Mouse (Mus musculus) embryonic facial prominence, embryonic 11.5 days (tissue): ENCODE results near the gene Gm9376. TPM values are rescaled to one million over a fixed set of nuclear protein-coding genes. Genes with fewer than 3 reads are reported as not detected.
A peak's percentile ranks its signal among the peaks of the same experiment; 100 is the strongest.

Experiments
- ATAC-seq: fragments of 200-750 bp; cut with Nextera tagmentation; replicated peaks from 2 replicates; pipeline ENCODE4 v1.8.0; 2017; ENCODE audit warnings: low read depth; ENCODE audit not compliant: insufficient number of reproducible peaks, low FRiP score, low TSS enrichment
- DNase-seq: peaks from one replicate; pipeline ENCODE4 v3.0.0-alpha.2; 2015; ENCODE audit warnings: low spot score
- H3K27ac ChIP-seq: fragments of 300-500 bp; sonication (generic); replicated peaks from 2 replicates; pipeline ENCODE4 v1.5.1; 2014; ENCODE audit warnings: mild to moderate bottlenecking, low read depth, low read length, control low read depth
- H3K27me3 ChIP-seq: fragments of 300-500 bp; sonication (generic); 2 replicates; pipeline ENCODE4 v1.6.1; 2014; ENCODE audit warnings: mild to moderate bottlenecking, low read length, moderate library complexity, mixed read lengths; ENCODE audit not compliant: control insufficient read depth, insufficient read depth
- H3K36me3 ChIP-seq: fragments of 300-500 bp; sonication (generic); replicated peaks from 2 replicates; pipeline ENCODE4 v1.6.1; 2014; ENCODE audit warnings: low read depth, mild to moderate bottlenecking, low read length, moderate library complexity, mixed read lengths; ENCODE audit not compliant: control insufficient read depth, insufficient read depth
- H3K4me1 ChIP-seq: fragments of 300-500 bp; sonication (generic); 2 replicates; pipeline ENCODE4 v1.6.1; 2014; ENCODE audit warnings: low read length, mixed read lengths; ENCODE audit not compliant: control insufficient read depth, insufficient read depth
- H3K4me2 ChIP-seq: fragments of 300-500 bp; sonication (generic); 2 replicates; pipeline ENCODE4 v1.6.1; 2014; ENCODE audit warnings: low read depth, mild to moderate bottlenecking, control low read depth, low read length, moderate library complexity
- H3K4me3 ChIP-seq: fragments of 300-500 bp; sonication (generic); 2 replicates; pipeline ENCODE4 v1.5.1; 2014; ENCODE audit warnings: low read depth, low read length, control low read depth
- H3K9ac ChIP-seq: fragments of 300-500 bp; sonication (generic); replicated peaks from 2 replicates; pipeline ENCODE4 v1.6.1; 2014; ENCODE audit warnings: mild to moderate bottlenecking, control low read depth, low read length
- H3K9me3 ChIP-seq: fragments of 300-500 bp; sonication (generic); replicated peaks from 2 replicates; pipeline ENCODE4 v1.6.1; 2016; ENCODE audit warnings: mild to moderate bottlenecking, low read length, inconsistent platforms, mixed read lengths; ENCODE audit not compliant: control insufficient read depth
- WGBS: fragments of 180-500 bp; shearing (Covaris S2); extraction: QIAGEN DNeasy Blood & Tissue Kit; methylation state at CpG from one replicate; pipeline ENCODE4 v1.1.7; 2014; 5-methylcytosine and 5-hydroxymethylcytosine counted together
- polyA plus RNA-seq: library from polyadenylated mRNA; unstranded; fragments of >200 nt; fragmentation: Nextera tagmentation; extraction: Ambion mirVana; gene quantifications from 2 replicates; pipeline ENCODE4 v1.2.1, GENCODE M21; 2014

Gene Gm9376
- polyA plus RNA-seq = not detected in 2 replicates

DNA sequence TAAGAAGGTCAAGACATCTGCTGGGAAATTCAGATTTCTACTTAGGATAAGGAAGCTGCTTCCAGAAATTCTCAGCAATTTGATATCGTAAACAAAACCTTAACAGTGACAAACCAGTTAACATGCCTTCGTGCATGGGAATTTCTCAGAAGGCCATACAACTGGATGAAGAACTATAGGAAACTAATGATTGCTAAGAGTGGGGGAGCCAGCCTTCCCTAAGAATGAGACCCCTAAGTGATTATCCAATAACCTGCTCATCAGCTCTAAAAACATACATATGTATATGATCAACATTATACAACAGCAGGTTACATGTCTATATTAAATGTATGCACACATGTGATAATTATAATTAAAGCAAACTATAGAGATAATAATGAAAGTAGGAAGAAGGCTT lies at the start of gene Gm9376:
TSS of gene Gm9376 (plus strand) at position 301 of the 400 bp plus-strand sequence.
- no peaks in the 10 kb centered on the region for H3K9me3 ChIP-seq
- no peak for DNase-seq
- ATAC-seq = no peak
- H3K36me3 ChIP-seq = no peaks in the 10 kb centered on the region
- 80% methylated on average over 2 of the region's 2 CpGs for WGBS
- no peak within 1 kb of the TSS for H3K4me3 ChIP-seq
- H3K27me3 ChIP-seq = no peaks in the 10 kb centered on the region
- no peak within 1 kb of the TSS for H3K4me2 ChIP-seq
- no peak within 1 kb of the TSS for H3K27ac ChIP-seq
- no peak within 1 kb of the TSS for H3K9ac ChIP-seq
- H3K4me1 ChIP-seq = no peaks in the 10 kb centered on the region

DNA sequence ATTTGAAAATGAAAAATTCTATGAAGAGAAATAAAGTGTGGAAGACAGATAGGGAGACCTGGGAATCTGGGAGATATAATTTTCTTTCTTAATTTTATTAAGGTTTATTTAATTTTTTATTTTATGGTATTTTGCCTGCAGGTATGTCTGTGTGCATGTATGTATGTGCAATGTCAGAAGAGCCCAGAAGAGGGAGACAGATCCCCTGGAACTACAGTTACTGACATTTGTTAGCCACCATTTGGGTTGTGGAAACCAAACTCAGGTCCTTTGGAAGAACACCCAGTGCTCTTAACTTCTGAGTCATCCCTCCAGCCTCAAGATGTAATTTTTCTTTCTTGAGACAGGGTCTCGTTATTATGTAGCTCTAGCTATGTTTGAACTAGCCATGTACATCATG lies 45.9 kb upstream of the Gm9376 start:
- DNase-seq = no peak
- Histone ChIP-seq H3K27ac (no peak overlapping the region), H3K36me3 (no peaks in the 10 kb centered on the region), H3K4me1 (no peaks in the 10 kb centered on the region; the same call in 1 of the 2 replicates), H3K4me2 (no peak overlapping the region), H3K9me3 (no peaks in the 10 kb centered on the region), H3K4me3 (no peak overlapping the region), H3K9ac (no peak overlapping the region), H3K27me3 (peaks cover 23% of the 10 kb centered on the region)
- WGBS = 81% methylated on average over 1 of the region's 1 CpGs
- no peak for ATAC-seq

DNA sequence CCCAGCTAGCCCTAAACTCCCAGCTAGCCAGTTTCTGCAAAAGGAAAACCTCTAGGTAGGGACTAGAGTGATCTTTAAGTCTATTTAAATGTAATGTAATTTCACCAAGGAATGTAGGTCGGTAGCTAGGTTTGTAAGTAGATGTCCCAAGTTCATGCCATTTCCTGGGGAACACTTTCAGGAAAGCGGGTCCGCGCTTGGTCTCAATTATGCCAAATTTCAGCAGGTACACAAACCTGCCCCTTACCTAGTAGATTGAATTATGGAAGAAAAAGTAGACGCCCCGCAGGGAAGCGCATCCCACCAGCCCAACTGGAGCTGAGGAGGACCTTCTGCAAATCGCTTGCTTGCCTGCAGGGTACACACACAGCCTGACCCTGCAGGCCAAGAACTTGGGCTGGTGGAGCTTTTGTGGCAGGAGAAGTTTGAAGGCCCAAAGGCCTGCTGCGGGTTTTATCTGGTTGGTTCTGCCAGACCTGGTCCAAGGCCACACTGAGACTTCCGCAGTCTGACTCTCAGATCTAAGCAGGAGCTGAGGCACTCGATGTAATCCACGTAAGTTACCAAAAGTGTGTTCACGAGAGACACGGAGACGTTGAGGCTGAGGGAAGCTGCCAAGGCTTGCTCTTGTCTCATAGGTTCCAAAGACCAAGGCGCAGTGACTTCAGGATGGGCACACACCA lies 41.6 kb upstream of the Gm9376 start:
- ATAC-seq (no peak), DNase-seq (peak; percentile 13)
- peaks cover 50% of the 10 kb centered on the region for H3K27me3 ChIP-seq
- no peaks in the 10 kb centered on the region for H3K36me3 ChIP-seq
- no peaks in the 10 kb centered on the region for H3K9me3 ChIP-seq
- WGBS = 8% methylated on average over 16 of the region's 16 CpGs
- H3K4me2 ChIP-seq = no peak overlapping the region
- no peak overlapping the region for H3K9ac ChIP-seq
- peaks cover 4% of the 10 kb centered on the region; the same call in 1 of the 2 replicates for H3K4me1 ChIP-seq
- no peak overlapping the region for H3K4me3 ChIP-seq
- no peak overlapping the region for H3K27ac ChIP-seq

DNA sequence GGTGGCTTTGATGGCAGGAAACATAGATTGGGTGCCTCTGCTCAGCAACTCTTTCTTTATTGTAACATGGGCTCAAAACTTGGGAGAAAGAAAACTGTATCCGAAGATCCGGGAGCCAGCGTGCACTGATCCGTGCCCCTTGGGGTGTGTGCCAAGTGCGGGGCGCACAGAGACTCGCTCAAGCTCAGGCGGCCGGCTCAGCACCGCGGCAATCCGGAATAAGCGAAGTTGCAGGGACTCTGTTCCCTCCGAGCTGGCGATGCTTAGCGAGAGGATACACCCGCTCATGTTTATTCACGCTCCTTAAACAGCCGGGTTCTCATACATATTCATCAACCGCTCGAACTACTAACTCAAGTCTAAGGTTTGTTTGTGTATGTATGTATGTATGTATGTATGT lies 40.8 kb upstream of the Gm9376 start:
- H3K9me3 ChIP-seq = no peaks in the 10 kb centered on the region
- H3K4me1 ChIP-seq = peaks cover 4% of the 10 kb centered on the region; the same call in 1 of the 2 replicates
- no peak for ATAC-seq
- peak; percentile 60 for DNase-seq
- no peaks in the 10 kb centered on the region for H3K36me3 ChIP-seq
- H3K4me3 ChIP-seq = no peak overlapping the region; the same call in 1 of the 2 replicates
- H3K4me2 ChIP-seq = no peak overlapping the region
- H3K9ac ChIP-seq = no peak overlapping the region
- H3K27me3 ChIP-seq = peaks cover 52% of the 10 kb centered on the region
- no peak overlapping the region for H3K27ac ChIP-seq
- WGBS = 1% methylated on average over 21 of the region's 21 CpGs

DNA sequence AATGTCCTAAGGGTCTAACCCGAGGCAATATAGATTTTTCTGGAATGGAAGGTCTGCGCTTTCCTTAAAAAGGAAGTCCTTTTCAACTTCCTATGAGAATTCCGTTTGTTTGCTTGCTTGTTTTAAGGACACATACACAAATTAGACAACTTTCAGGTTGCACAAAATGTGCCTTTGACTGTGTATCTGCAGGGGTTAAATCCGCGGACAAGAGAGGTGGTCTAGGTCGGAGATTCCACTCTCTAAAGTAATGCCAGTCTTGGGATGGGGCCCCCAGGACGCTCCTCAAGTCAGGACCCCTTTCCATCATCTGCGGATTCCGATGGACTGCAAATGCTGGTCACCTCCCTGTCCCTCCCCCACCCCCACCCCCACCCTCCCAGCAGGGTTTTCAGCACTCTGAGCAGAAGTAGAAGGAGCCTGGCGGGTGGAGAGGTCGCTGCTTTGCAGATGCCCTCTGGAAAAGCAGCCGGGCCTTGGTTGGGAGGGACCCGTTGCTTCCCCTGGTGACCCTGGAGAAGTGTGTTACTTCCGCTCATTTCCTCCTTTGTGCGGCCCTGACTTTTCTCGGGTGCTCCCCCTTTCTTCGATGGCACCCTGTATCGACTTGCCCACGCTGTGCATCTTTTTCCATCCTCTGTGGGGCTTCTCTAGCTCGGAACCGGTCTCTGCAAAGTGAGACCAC lies 40.1 kb upstream of the Gm9376 start:
- no peak overlapping the region for H3K4me3 ChIP-seq
- H3K27me3 ChIP-seq = peaks cover 58% of the 10 kb centered on the region
- no peaks in the 10 kb centered on the region for H3K36me3 ChIP-seq
- ATAC-seq (no peak), DNase-seq (no peak)
- no peak overlapping the region for H3K4me2 ChIP-seq
- no peaks in the 10 kb centered on the region for H3K9me3 ChIP-seq
- no peak overlapping the region for H3K9ac ChIP-seq
- under 1% methylated on average over 21 of the region's 21 CpGs for WGBS
- no peak overlapping the region for H3K27ac ChIP-seq
- H3K4me1 ChIP-seq = peaks cover 4% of the 10 kb centered on the region

DNA sequence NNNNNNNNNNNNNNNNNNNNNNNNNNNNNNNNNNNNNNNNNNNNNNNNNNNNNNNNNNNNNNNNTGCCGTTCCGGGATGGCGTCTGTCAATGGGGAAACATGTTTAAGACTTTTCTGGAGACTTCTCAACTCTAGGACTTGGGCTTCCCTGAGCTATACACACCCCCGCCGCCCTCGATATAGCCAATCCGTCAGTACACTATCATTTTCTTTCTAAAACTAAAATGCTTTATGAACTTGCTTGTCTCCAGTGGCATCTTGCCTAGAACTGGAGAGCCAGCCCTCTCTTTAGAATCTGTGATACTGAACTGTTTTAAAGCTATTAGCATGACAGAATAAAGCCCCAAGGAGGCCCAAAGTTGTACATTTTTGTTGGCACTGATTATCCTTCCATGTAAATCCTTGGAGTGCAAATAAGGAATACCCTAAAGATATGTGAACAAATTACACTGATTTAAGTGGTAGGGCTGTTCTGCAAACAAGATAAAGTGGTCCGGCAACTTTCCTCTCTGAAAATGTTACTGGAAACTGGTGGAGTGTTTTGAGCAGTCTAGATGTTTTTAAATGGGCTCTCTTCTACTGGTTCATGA lies 34.3 kb upstream of the Gm9376 start:
- Histone ChIP-seq H3K9me3 (no peaks in the 10 kb centered on the region), H3K9ac (no peak overlapping the region), H3K27me3 (peaks cover 58% of the 10 kb centered on the region), H3K27ac (no peak overlapping the region), H3K4me3 (no peak overlapping the region), H3K4me1 (peaks cover 17% of the 10 kb centered on the region), H3K4me2 (no peak overlapping the region), H3K36me3 (no peaks in the 10 kb centered on the region)
- under 1% methylated on average over 8 of the region's 8 CpGs for WGBS
- ATAC-seq = no peak
- DNase-seq = peak; percentile 34

DNA sequence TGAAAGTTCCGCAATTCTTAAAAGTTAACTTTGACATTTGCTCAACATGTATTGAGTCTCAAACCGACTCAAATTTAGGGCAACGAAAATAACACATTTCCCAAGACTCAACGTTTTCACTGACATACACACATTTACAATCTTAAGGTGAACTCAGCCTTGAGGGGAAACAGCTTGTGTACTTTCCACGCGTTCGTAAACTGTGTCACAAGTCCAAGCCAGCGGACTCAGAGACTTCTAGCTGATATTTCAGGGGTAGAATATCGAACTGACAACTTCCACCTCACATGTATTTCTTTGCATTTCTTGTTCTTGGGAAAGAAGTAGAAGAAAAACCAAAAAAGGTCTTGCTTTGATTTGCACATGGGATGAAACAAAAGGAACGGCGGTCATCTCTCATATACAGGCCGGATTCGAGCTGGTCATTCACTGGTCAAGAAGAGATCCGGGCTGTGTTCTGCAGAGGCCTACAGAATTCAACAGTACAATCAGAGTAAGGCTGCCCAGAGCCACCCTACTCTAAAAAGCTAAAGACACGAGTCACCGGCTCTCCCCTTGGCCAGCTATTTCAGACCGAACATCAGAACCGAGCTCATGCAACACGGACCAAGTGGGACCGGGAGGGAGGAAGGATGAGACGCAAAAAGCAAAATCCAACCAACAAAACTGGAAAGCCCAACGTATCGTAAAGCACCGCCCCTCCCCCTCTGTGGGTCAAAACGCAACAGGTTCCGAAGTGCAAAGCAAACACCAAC lies 32.8 kb upstream of the Gm9376 start:
- Histone ChIP-seq H3K4me3 (peak overlapping the region; percentile 53), H3K27ac (no peak overlapping the region), H3K36me3 (no peaks in the 10 kb centered on the region), H3K9me3 (no peaks in the 10 kb centered on the region), H3K4me1 (peaks cover 13% of the 10 kb centered on the region), H3K4me2 (peak overlapping the region; percentile 92), H3K9ac (peak overlapping the region; percentile 52), H3K27me3 (peaks cover 53% of the 10 kb centered on the region)
- peak; percentile 38 for DNase-seq
- WGBS = 3% methylated on average over 26 of the region's 26 CpGs
- ATAC-seq = no peak
